Mouse (Mus musculus) E14TG2a.4 (cell line): Measurements from ENCODE around the gene Fnip2.

Source experiments
- CTCF ChIP-seq: conservative IDR thresholded peaks from 2 replicates; pipeline ENCODE4 v1.5.1; 2014; ENCODE audit warnings: low read length
- NANOG ChIP-seq: IDR thresholded peaks from 2 replicates; pipeline ENCODE4 v1.6.1; 2014; ENCODE audit warnings: borderline replicate concordance, low read length, mixed read lengths
- POU5F1 ChIP-seq: IDR thresholded peaks from 2 replicates; pipeline ENCODE4 v1.6.1; 2014; ENCODE audit warnings: low read length, borderline replicate concordance

DNA sequence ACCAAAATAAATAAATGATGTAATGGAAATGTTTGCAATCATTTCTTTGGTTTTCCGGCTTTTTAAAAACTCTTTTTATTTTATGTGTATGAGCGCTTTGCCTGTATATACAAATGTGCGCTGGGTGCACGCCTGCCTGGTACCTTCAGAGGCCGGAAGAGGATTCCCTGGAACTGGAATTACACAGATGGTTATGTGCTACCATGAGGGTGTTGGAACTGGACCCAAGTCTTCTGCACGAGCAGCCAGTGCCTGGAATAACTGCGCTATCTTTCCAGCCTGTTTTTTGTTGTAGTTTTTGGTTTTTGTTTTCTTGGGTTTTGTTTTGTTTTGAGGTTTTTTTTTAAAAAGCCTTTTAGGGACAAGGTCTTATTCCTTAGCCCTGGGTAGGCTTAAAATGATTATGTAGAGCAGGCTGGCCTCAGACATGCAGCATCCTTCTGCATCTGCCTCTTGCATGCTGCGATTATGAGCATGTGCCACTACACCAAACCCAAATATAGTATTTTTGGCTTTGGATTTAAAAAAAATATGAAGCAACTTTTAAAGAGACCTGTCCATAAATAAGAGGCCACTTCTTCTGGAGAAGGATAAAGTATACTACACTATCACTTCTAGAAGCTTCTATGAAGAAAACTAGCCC lies 17.7 kb downstream of the Fnip2 start:
- no peak for TF ChIP-seq CTCF
- no peak for TF ChIP-seq POU5F1
- no peak for TF ChIP-seq NANOG
